In genomic region chr19:59479912-59480311, GRCm38 (mm10) we compare ENCODE assay signal across 22 mouse cellular contexts. TPM values are rescaled to one million over a fixed set of nuclear protein-coding genes. Genes with fewer than 3 reads are reported as not detected.
"Had no signal": no experiment of that assay in that cellular context is flagged by ENCODE, and none has a peak within 500 bp of the region (broad histone marks: within the 10 kb centered on the region; RNA-seq: fewer than 3 reads in every experiment).

No protein-coding gene starts in this region.

- H3K27me3 ChIP-seq: neural tube, embryonic 12.5 days; stomach, embryonic 15.5 days had no signal

- H3K36me3 ChIP-seq: lung, embryonic 15.5 days; midbrain, embryonic 13.5 days; midbrain, embryonic 15.5 days; neural tube, embryonic 12.5 days; stomach, embryonic 15.5 days had no signal

- H3K27ac ChIP-seq: lung, embryonic 15.5 days; macrophage; midbrain, embryonic 13.5 days; midbrain, embryonic 15.5 days; neural tube, embryonic 12.5 days; stomach, embryonic 15.5 days; stomach, postnatal 0 days had no signal

- DNase-seq: lung, adult 2 months; lung, postnatal 14 days; lung, postnatal 36 days; right cerebral cortex, postnatal 14 days; thymus, adult 2 months; thymus, postnatal 25 days; thymus, postnatal 4 days had no signal

- H3K4me3 ChIP-seq: lung, embryonic 15.5 days; megakaryocyte, embryonic 14.5 days; midbrain, embryonic 13.5 days; midbrain, embryonic 15.5 days; neural tube, embryonic 12.5 days; stomach, embryonic 15.5 days had no signal

- ATAC-seq: lung, postnatal 0 days; midbrain, embryonic 13.5 days; midbrain, embryonic 15.5 days had no signal

- H3K4me2 ChIP-seq: lung, embryonic 15.5 days; midbrain, embryonic 11.5 days; midbrain, embryonic 13.5 days; midbrain, embryonic 15.5 days; neural tube, embryonic 12.5 days; stomach, embryonic 15.5 days had no signal

- H3K4me1 ChIP-seq: lung, embryonic 15.5 days; megakaryocyte, embryonic 14.5 days; midbrain, embryonic 13.5 days; midbrain, embryonic 15.5 days; neural tube, embryonic 12.5 days; stomach, embryonic 15.5 days had no signal

- H3K9ac ChIP-seq: lung, embryonic 15.5 days; midbrain, embryonic 13.5 days; midbrain, embryonic 15.5 days; neural tube, embryonic 12.5 days; stomach, embryonic 15.5 days had no signal

- H3K9me3 ChIP-seq: lung, embryonic 15.5 days; megakaryocyte, embryonic 14.5 days; midbrain, embryonic 13.5 days; midbrain, embryonic 15.5 days; neural tube, embryonic 12.5 days; stomach, embryonic 15.5 days had no signal

RNA-seq across cellular contexts. Expression of gene Emx2, which starts 21.7 kb away (rescaled TPM):
- total RNA-seq: megakaryocyte progenitor cell, adult 5-6 weeks; monocyte, adult 5-6 weeks; neutrophil, adult 5-6 weeks had no signal
- polyA plus RNA-seq: lung, adult 2 months; lung, postnatal 0 days; macrophage; neural tube, embryonic 14.5 days; spleen, adult 2 months; thymus, adult 2 months had no signal
